In the genomic region with DNA sequence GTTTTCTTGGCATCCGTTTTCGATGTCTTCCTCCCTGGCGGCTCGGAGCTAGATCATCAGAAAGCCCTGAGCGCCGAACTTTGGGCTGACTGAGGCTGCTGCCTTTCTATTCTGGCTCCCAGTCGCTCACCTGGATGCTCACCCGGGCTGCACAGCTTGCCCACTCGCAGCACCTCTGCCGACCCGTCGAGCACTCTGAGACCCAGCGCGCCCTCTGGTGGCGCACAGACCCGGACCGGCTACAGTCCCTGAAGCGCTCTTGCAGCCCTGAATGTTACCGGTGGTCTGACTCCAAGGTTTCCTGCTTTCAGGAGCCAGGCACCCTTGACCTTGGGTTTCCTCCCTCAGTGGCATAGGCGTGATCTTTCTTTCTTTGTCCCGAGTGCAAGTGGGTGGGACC, we compare ENCODE assay signal across 7 mouse cellular contexts. TPM values are rescaled to one million over a fixed set of nuclear protein-coding genes. Genes with fewer than 3 reads are reported as not detected.
A peak's percentile ranks its signal among the peaks of the same experiment; 100 is the strongest.
DNase-seq lines count a peak whose midpoint lies in the region; ATAC-seq and TF ChIP-seq lines count a peak whose summit lies in the region.

No protein-coding gene starts in this region.

- H3K27ac ChIP-seq in embryonic facial prominence, embryonic 13.5 days = no peak overlapping the region
- no peak overlapping the region for H3K27ac ChIP-seq in heart, embryonic 12.5 days (ENCODE audit: poor library complexity, severe bottlenecking)
- no peak overlapping the region for H3K27ac ChIP-seq in kidney, postnatal 0 days
- no peak overlapping the region for H3K27ac ChIP-seq in liver, adult 2 months (replicated peaks; ENCODE audit: insufficient read depth, low read depth, low read length)

- peak overlapping the region; percentile 56 for H3K4me2 ChIP-seq in embryonic facial prominence, embryonic 13.5 days
- H3K4me2 ChIP-seq in heart, embryonic 12.5 days = peak overlapping the region; percentile 62
- H3K4me2 ChIP-seq in kidney, postnatal 0 days (ENCODE audit: low read length) = peak overlapping the region; percentile 40

- peaks cover 5% of the 10 kb centered on the region; the same call in 1 of the 2 replicates for H3K4me1 ChIP-seq in embryonic facial prominence, embryonic 13.5 days
- H3K4me1 ChIP-seq in heart, embryonic 12.5 days (replicated peaks) = peaks cover 16% of the 10 kb centered on the region
- no peaks in the 10 kb centered on the region for H3K4me1 ChIP-seq in kidney, postnatal 0 days (replicated peaks; ENCODE audit: insufficient read depth, low read length)
- peaks cover 2% of the 10 kb centered on the region; the same call in 1 of the 2 replicates for H3K4me1 ChIP-seq in liver, adult 2 months (ENCODE audit: control insufficient read depth, insufficient read depth, low read length)

- no peaks in the 10 kb centered on the region for H3K9me3 ChIP-seq in embryonic facial prominence, embryonic 13.5 days
- no peaks in the 10 kb centered on the region for H3K9me3 ChIP-seq in heart, embryonic 12.5 days (replicated peaks)
- H3K9me3 ChIP-seq in kidney, postnatal 0 days (replicated peaks; ENCODE audit: low read length) = no peaks in the 10 kb centered on the region

- 4% methylated on average over 21 of the region's 21 CpGs for WGBS in embryonic facial prominence, embryonic 13.5 days
- WGBS in heart, embryonic 12.5 days = 3% methylated on average over 21 of the region's 21 CpGs
- 6% methylated on average over 21 of the region's 21 CpGs for WGBS in kidney, postnatal 0 days
- 6% methylated on average over 21 of the region's 21 CpGs for WGBS in liver, adult 2 months

- H3K9ac ChIP-seq in embryonic facial prominence, embryonic 13.5 days = no peak overlapping the region
- H3K9ac ChIP-seq in heart, embryonic 12.5 days = no peak overlapping the region
- H3K9ac ChIP-seq in kidney, postnatal 0 days (ENCODE audit: low read depth, low read length) = no peak overlapping the region
- H3K9ac ChIP-seq in liver, adult 2 months (ENCODE audit: low read depth, low read length) = no peak overlapping the region

- H3K27me3 ChIP-seq in embryonic facial prominence, embryonic 13.5 days = peaks cover 18% of the 10 kb centered on the region
- no peaks in the 10 kb centered on the region; the same call in 1 of the 2 replicates for H3K27me3 ChIP-seq in heart, embryonic 12.5 days (replicated peaks)
- no peaks in the 10 kb centered on the region for H3K27me3 ChIP-seq in kidney, postnatal 0 days (ENCODE audit: insufficient read depth, low read length)
- 0 out of 2 replicates have a peak, but pooled peaks cover 2% of the 10 kb centered on the region for H3K27me3 ChIP-seq in liver, adult 2 months (ENCODE audit: control insufficient read depth, insufficient read depth, low read length)
- H3K27me3 ChIP-seq in splenic B cell, adult 2 months (ENCODE audit: control insufficient read depth, insufficient read depth, low read length, poor library complexity, severe bottlenecking) = no peaks in the 10 kb centered on the region

- H3K79me2 ChIP-seq in liver, adult 2 months (ENCODE audit: control insufficient read depth, insufficient read depth, low read length) = no peaks in the 10 kb centered on the region

- peak; percentile 92 for TF ChIP-seq CTCF in kidney, postnatal 0 days (IDR thresholded peaks at IDR 0.05; ENCODE audit: low read depth)
- TF ChIP-seq CTCF in liver, adult 2 months (IDR thresholded peaks at IDR 0.05; ENCODE audit: low read depth, low read length) = peak; percentile 93

- no peaks in the 10 kb centered on the region for H3K36me3 ChIP-seq in embryonic facial prominence, embryonic 13.5 days
- H3K36me3 ChIP-seq in heart, embryonic 12.5 days = no peaks in the 10 kb centered on the region
- no peaks in the 10 kb centered on the region for H3K36me3 ChIP-seq in kidney, postnatal 0 days (ENCODE audit: insufficient read depth, low read length)
- H3K36me3 ChIP-seq in liver, adult 2 months (ENCODE audit: control insufficient read depth, insufficient read depth, low read length) = no peaks in the 10 kb centered on the region
- no peaks in the 10 kb centered on the region for H3K36me3 ChIP-seq in splenic B cell, adult 2 months (ENCODE audit: control insufficient read depth, insufficient read depth, low read length, poor library complexity, severe bottlenecking)

- TF ChIP-seq POLR2A in liver, adult 2 months (IDR thresholded peaks at IDR 0.05; ENCODE audit: extremely low read depth, insufficient read depth, low read length) = no peak

- no peak overlapping the region for H3K4me3 ChIP-seq in embryonic facial prominence, embryonic 13.5 days
- peak overlapping the region; percentile 21; the same call in 1 of the 2 replicates for H3K4me3 ChIP-seq in heart, embryonic 12.5 days
- H3K4me3 ChIP-seq in kidney, postnatal 0 days (replicated peaks; ENCODE audit: low read depth, low read length) = no peak overlapping the region
- no peak overlapping the region for H3K4me3 ChIP-seq in liver, adult 2 months (ENCODE audit: insufficient read depth, low read depth, low read length)

- ATAC-seq in embryonic facial prominence, embryonic 13.5 days (ENCODE audit: insufficient number of reproducible peaks, insufficient read depth, low FRiP score, low TSS enrichment, low read depth) = peak; percentile 62; the same call in 1 of the 2 replicates
- 0 out of 2 replicates have a peak, but pooled peaks have one; percentile 40 for ATAC-seq in heart, embryonic 12.5 days (ENCODE audit: insufficient number of reproducible peaks, low FRiP score)
- ATAC-seq in kidney, postnatal 0 days (replicated peaks; ENCODE audit: low FRiP score, low read depth) = no peak

- DNase-seq in adrenal gland, postnatal 4 days (ENCODE audit: low spot score in 2 of 2) = peak; percentile 27 to 58
- DNase-seq in kidney, postnatal 0 days (ENCODE audit: low spot score) = peak; percentile 76
- DNase-seq in liver, adult 2 months (ENCODE audit: extremely low read depth, low read depth, low spot score) = peak; percentile 10
- DNase-seq in natural killer cell, adult 2 months (ENCODE audit: low spot score in 2 of 2) = peak; percentile 5 to 49
- DNase-seq in splenic B cell, adult 2 months (ENCODE audit: low read depth, low spot score) = peak; percentile 69

RNA-seq across cellular contexts. Expression of a gene that starts 41.8 kb away (rescaled TPM):
- 1 to 10 TPM in 1 of 2 experiments, under 1 TPM in 1; 0.42 to 1.0 TPM for total RNA-seq in adrenal gland, postnatal 4 days (2021)
- polyA plus RNA-seq in embryonic facial prominence, embryonic 13.5 days (2015; fragmentation: Nextera tagmentation; extraction: Ambion mirVana) = 0.12 and 0.14 TPM in 2 replicates
- polyA plus RNA-seq in heart, embryonic 12.5 days (2016; fragmentation: Nextera tagmentation; extraction: Ambion mirVana) = 2.8 and 3.5 TPM in 2 replicates
- 3.5 and 3.6 TPM in 2 replicates for polyA plus RNA-seq in kidney, postnatal 0 days (2015; fragmentation: Nextera tagmentation; extraction: Ambion mirVana)
- 0.20 and 0.37 TPM in 2 replicates for total RNA-seq in liver, adult 2 months (2014; rRNA removed)
- 0.33 and 0.60 TPM in 2 replicates for polyA plus RNA-seq in liver, adult 2 months (2012; rRNA removed)

Comparison
In these comparisons a context has a peak if more than half of its experiments do, and no peak if none do; other contexts are left out.
1. DNase-seq: peak in every context shown above with its lines; median percentile 76 in kidney, postnatal 0 days; 69 in splenic B cell, adult 2 months; 42 in adrenal gland, postnatal 4 days; 27 in natural killer cell, adult 2 months; 10 in liver, adult 2 months.